Mouse (Mus musculus) liver, embryonic 14.5 days (tissue): ENCODE measurements at regions not wholly inside any gene's neighbourhood (a gene's known extent, or its start where the extent isn't known, plus 50 kb on each side); places are given as distances from the start of the nearest gene placed in this dataset.

Source experiments
- CTCF ChIP-seq: IDR thresholded peaks from 2 replicates; pipeline ENCODE4 v1.5.1; 2016; ENCODE audit warnings: antibody characterized with exemption, low read depth, control low read depth
- EP300 ChIP-seq: IDR thresholded peaks from 2 replicates; pipeline ENCODE4 v1.6.1; 2016; ENCODE audit warnings: antibody characterized with exemption, low read depth

GRCm38 (mm10) chr2:170221994-170222535 lies 74.2 kb upstream of the Zfp217 start:
- TF ChIP-seq CTCF, result no peak
- TF ChIP-seq EP300, result no peak
